Mouse (Mus musculus): Measurements from ENCODE around the gene Phb2. TPM values are rescaled to one million over a fixed set of nuclear protein-coding genes. Genes with fewer than 3 reads are reported as not detected.
A peak's percentile ranks its signal among the peaks of the same experiment; 100 is the strongest.

Gene Phb2
- polyA plus RNA-seq (2015; fragmentation: Nextera tagmentation; extraction: Ambion mirVana), result 327 and 340 TPM in 2 replicates

- peak within 1 kb of the TSS; percentile 82 for H3K4me3 ChIP-seq
- WGBS, result under 1% methylated on average over 66 of the region's 76 CpGs
- peak within 1 kb of the TSS; percentile 84 for H3K9ac ChIP-seq
- peaks cover 41% of the 10 kb centered on the region for H3K36me3 ChIP-seq
- H3K4me2 ChIP-seq, result peak within 1 kb of the TSS; percentile 90
- H3K4me1 ChIP-seq, result peaks cover 45% of the 10 kb centered on the region
- ATAC-seq (ENCODE audit: borderline replicate concordance, extremely low read depth, low FRiP score, low TSS enrichment), result peak; percentile 97
- peak within 1 kb of the TSS; percentile 74 for H3K27ac ChIP-seq
- H3K27me3 ChIP-seq, result no peaks in the 10 kb centered on the region
- no peaks in the 10 kb centered on the region for H3K9me3 ChIP-seq
Measured at GRCm38 (mm10) chr6:124711824-124712782, at the start of gene Phb2, which contains the start of gene Emg1. TSS of gene Phb2 (plus strand) at chr6:124712336. TSS of gene Emg1 (minus strand) at chr6:124712178.

- no peaks in the 10 kb centered on the region for H3K27me3 ChIP-seq
- ATAC-seq (ENCODE audit: borderline replicate concordance, extremely low read depth, low FRiP score, low TSS enrichment), result peak; percentile 97
- H3K9me3 ChIP-seq, result no peaks in the 10 kb centered on the region
- H3K9ac ChIP-seq, result peak within 1 kb of the TSS; percentile 52
- no peaks in the 10 kb centered on the region for H3K36me3 ChIP-seq
- under 1% methylated on average over 55 of the region's 87 CpGs for WGBS
- peak within 1 kb of the TSS; percentile 69 for H3K4me2 ChIP-seq
- H3K4me1 ChIP-seq, result peaks cover 16% of the 10 kb centered on the region
- peak within 1 kb of the TSS; percentile 74 for H3K4me3 ChIP-seq
- H3K27ac ChIP-seq, result peak within 1 kb of the TSS; percentile 78
Measured at GRCm38 (mm10) chr6:124662477-124663423, 49.4 kb upstream of the Phb2 start, which contains the start of gene Lpcat3. TSS of gene Lpcat3 (plus strand) at chr6:124663027.

DNA sequence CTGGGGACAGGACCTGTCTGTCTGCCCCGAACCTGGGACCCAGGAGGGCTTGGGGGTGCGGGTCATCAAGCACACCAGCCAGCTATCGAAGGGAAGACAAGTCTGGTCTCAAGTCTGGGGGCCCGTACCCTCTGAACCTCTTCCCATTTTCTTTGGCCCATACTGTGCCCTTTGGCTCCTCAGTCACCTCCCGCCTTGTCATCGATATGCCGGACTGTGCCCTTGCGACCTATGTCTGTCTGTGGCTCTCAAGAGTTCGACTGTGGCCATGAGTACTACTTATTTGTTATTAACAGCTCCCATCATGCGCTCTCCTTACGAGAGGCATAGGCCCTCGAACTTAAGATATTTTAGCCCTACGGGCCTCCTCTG is 48.7 kb upstream of the Phb2 start:
- Histone ChIP-seq H3K4me3 (peak overlapping the region; percentile 74), H3K4me2 (peak overlapping the region; percentile 69), H3K9ac (peak overlapping the region; percentile 52), H3K4me1 (peaks cover 16% of the 10 kb centered on the region), H3K9me3 (no peaks in the 10 kb centered on the region), H3K36me3 (no peaks in the 10 kb centered on the region), H3K27me3 (no peaks in the 10 kb centered on the region), H3K27ac (peak overlapping the region; percentile 78)
- ATAC-seq (ENCODE audit: borderline replicate concordance, extremely low read depth, low FRiP score, low TSS enrichment), result no peak
- WGBS, result 9% methylated on average over 13 of the region's 13 CpGs

DNA sequence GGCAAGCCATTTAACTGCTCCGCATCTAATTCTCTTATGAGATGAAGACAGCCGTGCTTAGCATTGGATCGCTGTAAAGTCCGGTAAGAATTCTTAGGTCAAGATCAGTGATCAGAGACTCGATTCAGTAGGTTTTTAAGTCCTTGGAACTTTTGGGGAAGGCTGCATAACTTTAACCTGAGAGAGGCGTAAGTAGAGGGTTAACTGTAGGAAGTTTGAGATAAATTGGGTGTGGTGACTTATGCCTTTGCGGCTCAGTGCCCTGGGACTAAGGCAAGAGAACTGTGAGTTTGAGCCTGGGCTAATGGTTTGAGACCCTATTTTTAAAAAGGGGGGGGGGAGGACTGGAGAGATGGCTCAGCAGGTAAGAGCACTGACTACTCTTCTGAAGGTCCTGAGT is 47.9 kb upstream of the Phb2 start:
- ATAC-seq (ENCODE audit: borderline replicate concordance, extremely low read depth, low FRiP score, low TSS enrichment), result no peak
- WGBS, result 74% methylated on average over 7 of the region's 7 CpGs
- Histone ChIP-seq H3K9me3 (no peaks in the 10 kb centered on the region), H3K4me3 (peak overlapping the region; percentile 74), H3K27me3 (no peaks in the 10 kb centered on the region), H3K36me3 (no peaks in the 10 kb centered on the region), H3K4me1 (peaks cover 16% of the 10 kb centered on the region), H3K9ac (no peak overlapping the region), H3K4me2 (peak overlapping the region; percentile 69), H3K27ac (no peak overlapping the region)

GRCm38 (mm10) chr6:124665011-124665410 is 47.1 kb upstream of the Phb2 start:
- Histone ChIP-seq H3K4me3 (no peak overlapping the region), H3K36me3 (no peaks in the 10 kb centered on the region), H3K9ac (no peak overlapping the region), H3K27me3 (no peaks in the 10 kb centered on the region), H3K27ac (no peak overlapping the region), H3K9me3 (no peaks in the 10 kb centered on the region), H3K4me2 (no peak overlapping the region), H3K4me1 (peaks cover 16% of the 10 kb centered on the region)
- ATAC-seq (ENCODE audit: borderline replicate concordance, extremely low read depth, low FRiP score, low TSS enrichment), result no peak
- 91% methylated on average over 10 of the region's 10 CpGs for WGBS

DNA sequence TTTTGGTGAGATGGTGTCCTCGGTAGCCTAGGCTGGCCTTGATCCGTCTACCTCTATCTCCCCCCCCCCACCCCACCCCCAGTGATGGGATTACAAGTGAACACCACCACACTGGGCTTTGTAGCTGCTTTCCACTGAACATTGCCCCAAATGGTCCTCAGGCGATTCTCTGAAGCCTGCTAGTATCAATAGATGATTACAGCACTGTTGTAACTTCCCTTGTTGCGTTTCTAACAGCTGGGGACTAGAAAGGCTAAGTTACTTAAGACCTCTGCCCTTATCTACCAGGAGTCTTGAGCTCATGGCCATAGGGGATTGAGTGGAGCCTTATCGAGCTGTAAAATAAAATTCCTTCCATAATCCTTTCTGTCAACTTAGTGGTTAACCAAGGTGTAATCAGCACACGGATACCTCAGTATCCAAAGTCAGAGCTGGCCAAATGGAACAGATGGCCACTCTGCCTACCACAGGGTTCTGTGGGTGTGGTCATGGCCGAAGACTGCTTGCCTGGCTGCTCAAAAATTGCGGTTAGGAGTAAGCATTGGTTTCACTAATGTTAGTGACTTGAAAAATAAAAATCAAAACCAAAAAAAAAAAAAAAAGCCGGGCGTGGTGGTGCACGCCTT is 42.8 kb upstream of the Phb2 start:
- ATAC-seq (ENCODE audit: borderline replicate concordance, extremely low read depth, low FRiP score, low TSS enrichment), result no peak
- Histone ChIP-seq H3K27me3 (no peaks in the 10 kb centered on the region), H3K9me3 (no peaks in the 10 kb centered on the region), H3K36me3 (peaks cover 4% of the 10 kb centered on the region; the same call in 1 of the 2 replicates), H3K4me2 (no peak overlapping the region), H3K27ac (no peak overlapping the region), H3K4me1 (peaks cover under 1% of the 10 kb centered on the region), H3K9ac (no peak overlapping the region), H3K4me3 (no peak overlapping the region)
- WGBS, result 86% methylated on average over 11 of the region's 11 CpGs

DNA sequence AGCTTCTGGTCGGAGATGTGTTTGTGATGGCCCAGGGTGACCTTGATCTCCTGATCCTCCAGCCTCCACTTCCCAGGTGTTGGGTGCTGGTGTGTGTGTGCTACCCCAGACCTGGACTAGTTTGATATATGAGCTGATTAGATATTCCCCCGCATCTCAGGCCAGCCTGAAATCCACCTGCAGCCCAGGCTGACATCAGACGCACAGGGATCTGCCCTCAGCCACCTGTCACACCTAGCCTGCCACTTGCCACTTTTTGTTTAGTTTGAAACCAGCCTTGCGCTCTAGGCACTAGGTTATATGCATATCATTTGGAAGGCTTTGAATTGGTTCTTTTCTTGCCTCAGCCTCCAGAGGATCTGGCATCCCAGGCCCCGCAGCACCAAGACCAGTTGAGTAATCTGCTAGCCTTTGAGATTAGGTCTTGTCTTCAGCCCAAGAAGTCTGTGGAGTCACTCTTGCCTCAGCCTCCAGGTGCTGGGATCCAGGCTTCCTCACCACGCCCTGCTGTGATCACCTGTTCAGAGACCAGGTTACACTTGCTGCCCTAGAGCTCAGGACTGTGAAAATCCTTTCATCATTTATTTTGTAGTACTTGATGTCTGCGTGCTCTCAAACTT is 41.7 kb upstream of the Phb2 start:
- H3K27ac ChIP-seq, result no peak overlapping the region
- no peak overlapping the region for H3K4me3 ChIP-seq
- no peaks in the 10 kb centered on the region for H3K4me1 ChIP-seq
- H3K36me3 ChIP-seq, result peaks cover 12% of the 10 kb centered on the region
- H3K9ac ChIP-seq, result no peak overlapping the region
- no peak for ATAC-seq (ENCODE audit: borderline replicate concordance, extremely low read depth, low FRiP score, low TSS enrichment)
- no peaks in the 10 kb centered on the region for H3K27me3 ChIP-seq
- WGBS, result 89% methylated on average over 7 of the region's 7 CpGs
- no peaks in the 10 kb centered on the region for H3K9me3 ChIP-seq
- H3K4me2 ChIP-seq, result no peak overlapping the region

DNA sequence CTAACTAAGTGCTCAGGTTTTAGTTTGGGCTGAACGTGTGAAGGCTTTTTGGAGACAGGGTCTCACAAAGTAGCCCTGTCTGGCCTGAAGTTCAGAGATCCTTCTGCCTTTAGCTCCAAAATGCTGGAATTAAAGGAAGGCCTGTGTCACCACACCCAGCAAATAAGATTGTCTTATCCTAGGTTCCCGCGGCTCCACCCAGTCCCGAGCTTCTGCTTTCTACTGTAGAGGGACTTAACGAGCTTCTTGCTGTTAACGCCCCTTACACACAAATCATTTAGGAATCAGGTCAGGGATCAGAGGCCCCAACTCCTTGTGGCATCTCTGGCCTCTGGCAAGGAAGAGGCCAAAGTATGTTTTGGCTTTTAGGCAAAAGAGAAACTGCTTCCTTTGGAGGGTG is 40.0 kb upstream of the Phb2 start:
- H3K9ac ChIP-seq, result no peak overlapping the region
- no peak overlapping the region for H3K4me2 ChIP-seq
- H3K4me3 ChIP-seq, result no peak overlapping the region
- WGBS, result 58% methylated on average over 6 of the region's 6 CpGs
- H3K36me3 ChIP-seq, result peaks cover 12% of the 10 kb centered on the region
- H3K9me3 ChIP-seq, result no peaks in the 10 kb centered on the region
- no peaks in the 10 kb centered on the region for H3K27me3 ChIP-seq
- no peak overlapping the region for H3K27ac ChIP-seq
- no peaks in the 10 kb centered on the region for H3K4me1 ChIP-seq
- ATAC-seq (ENCODE audit: borderline replicate concordance, extremely low read depth, low FRiP score, low TSS enrichment), result no peak

DNA sequence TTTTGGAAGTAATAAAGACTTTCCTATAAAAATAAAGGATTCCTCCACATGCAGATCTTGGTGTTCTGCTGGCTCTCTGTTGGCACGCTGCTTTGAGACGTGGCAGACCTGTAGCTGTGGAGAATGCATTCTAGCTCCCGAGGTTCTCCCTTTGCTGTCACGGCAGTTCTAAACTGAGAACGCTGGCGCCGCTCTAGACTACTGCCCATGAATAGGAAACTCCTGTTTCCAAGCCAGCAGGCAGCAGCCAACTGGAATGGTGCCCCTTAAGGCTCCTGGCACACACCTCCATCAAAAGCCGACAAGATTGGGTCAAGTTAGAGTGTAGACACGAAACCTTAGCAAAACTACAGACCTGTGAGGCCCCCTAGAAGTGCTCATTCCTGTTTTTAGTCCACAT is 38.5 kb upstream of the Phb2 start:
- H3K4me3 ChIP-seq, result no peak overlapping the region
- H3K27ac ChIP-seq, result no peak overlapping the region
- H3K36me3 ChIP-seq, result peaks cover 12% of the 10 kb centered on the region
- no peaks in the 10 kb centered on the region for H3K27me3 ChIP-seq
- H3K4me1 ChIP-seq, result no peaks in the 10 kb centered on the region
- no peak for ATAC-seq (ENCODE audit: borderline replicate concordance, extremely low read depth, low FRiP score, low TSS enrichment)
- no peak overlapping the region for H3K4me2 ChIP-seq
- 87% methylated on average over 9 of the region's 9 CpGs for WGBS
- H3K9me3 ChIP-seq, result no peaks in the 10 kb centered on the region
- H3K9ac ChIP-seq, result no peak overlapping the region

DNA sequence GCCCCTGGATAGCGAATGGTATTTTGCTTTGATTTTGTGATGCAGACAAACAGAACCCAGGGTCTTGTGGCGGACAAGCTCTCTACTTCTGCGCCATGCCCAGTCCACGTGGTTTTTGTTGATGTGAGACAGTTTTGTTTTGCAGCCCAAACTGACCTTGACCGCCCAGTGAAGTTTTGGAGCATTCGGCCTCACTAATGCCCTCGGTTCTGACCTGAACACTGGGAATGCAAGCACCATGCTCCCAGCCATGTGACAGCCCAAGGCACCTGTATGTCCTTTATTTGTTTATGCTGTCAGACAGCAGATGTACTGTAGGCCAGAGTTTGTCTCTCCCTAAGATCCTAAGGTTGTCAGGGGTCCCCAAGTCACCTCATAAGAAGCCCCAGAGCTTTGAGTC is 37.5 kb upstream of the Phb2 start:
- Histone ChIP-seq H3K36me3 (peaks cover 12% of the 10 kb centered on the region), H3K9ac (no peak overlapping the region), H3K27ac (no peak overlapping the region), H3K4me1 (no peaks in the 10 kb centered on the region), H3K9me3 (no peaks in the 10 kb centered on the region), H3K4me3 (no peak overlapping the region), H3K27me3 (no peaks in the 10 kb centered on the region), H3K4me2 (no peak overlapping the region)
- 91% methylated on average over 7 of the region's 7 CpGs for WGBS
- no peak for ATAC-seq (ENCODE audit: borderline replicate concordance, extremely low read depth, low FRiP score, low TSS enrichment)

DNA sequence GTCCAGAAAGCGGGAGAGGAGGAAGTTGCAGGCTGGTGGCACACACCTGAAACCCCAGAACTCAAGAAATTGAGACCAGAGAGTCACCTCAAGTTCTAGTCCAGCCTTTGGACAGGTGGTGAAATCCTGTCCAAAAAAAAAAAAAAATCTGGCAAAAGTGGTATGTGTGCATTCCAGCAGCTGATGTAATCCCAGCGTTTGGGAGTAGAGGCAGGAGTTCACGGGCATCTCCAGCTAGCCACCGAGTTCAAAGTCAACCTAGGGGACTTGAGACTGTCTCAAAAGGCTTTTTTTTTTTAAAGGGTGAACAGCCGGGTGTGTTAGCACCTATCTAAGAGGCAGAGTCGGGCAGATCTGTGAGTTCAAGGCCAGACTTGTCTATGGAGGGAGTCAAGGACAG is 36.0 kb upstream of the Phb2 start:
- Histone ChIP-seq H3K27ac (no peak overlapping the region), H3K27me3 (no peaks in the 10 kb centered on the region), H3K4me3 (no peak overlapping the region), H3K9me3 (no peaks in the 10 kb centered on the region), H3K9ac (no peak overlapping the region), H3K4me2 (no peak overlapping the region), H3K36me3 (peaks cover 12% of the 10 kb centered on the region), H3K4me1 (no peaks in the 10 kb centered on the region)
- 76% methylated on average over 6 of the region's 6 CpGs for WGBS
- no peak for ATAC-seq (ENCODE audit: borderline replicate concordance, extremely low read depth, low FRiP score, low TSS enrichment)

Data from lung, embryonic 15.5 days (tissue).